Mouse (Mus musculus): ENCODE measurements at regions not wholly inside any gene's neighbourhood (a gene's known extent, or its start where the extent isn't known, plus 50 kb on each side); places are given as distances from the start of the nearest gene placed in this dataset.
A peak's percentile ranks its signal among the peaks of the same experiment; 100 is the strongest.

DNA sequence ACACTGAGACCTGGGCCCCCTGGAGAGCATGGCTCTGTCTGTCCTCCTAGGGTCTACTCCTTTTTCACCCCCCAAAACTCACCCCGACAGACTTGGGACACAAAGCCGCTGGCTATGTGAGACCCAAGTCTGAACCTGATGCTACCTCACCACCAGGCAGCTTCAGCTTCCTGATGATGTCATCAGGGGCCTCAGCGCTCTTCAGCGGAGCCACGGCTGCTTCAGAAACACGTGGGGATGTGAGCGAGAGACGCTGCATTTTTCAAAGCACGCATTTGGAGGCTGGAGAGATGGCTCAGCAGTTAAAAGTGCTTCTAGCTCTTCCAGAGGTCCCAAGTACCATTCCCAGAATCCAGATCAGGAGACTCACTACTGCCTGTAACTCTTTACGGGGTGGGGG, 72.3 kb upstream of the Ptpn1 start:
- Histone ChIP-seq H3K4me1 (peaks cover 66% of the 10 kb centered on the region), H3K27me3 (replicated peaks) (no peaks in the 10 kb centered on the region), H3K4me3 (no peak overlapping the region), H3K4me2 (no peak overlapping the region), H3K9me3 (no peaks in the 10 kb centered on the region), H3K27ac (replicated peaks) (peak overlapping the region; percentile 75; the same call in 1 of the 2 replicates), H3K9ac (0 out of 2 replicates have a peak overlapping the region, but pooled peaks have one; percentile 71), H3K36me3 (no peaks in the 10 kb centered on the region)
- ATAC-seq (ENCODE audit: extremely low read depth, insufficient number of reproducible peaks, low FRiP score, low TSS enrichment), result no peak
- 49% methylated on average over 10 of the region's 10 CpGs for WGBS

DNA sequence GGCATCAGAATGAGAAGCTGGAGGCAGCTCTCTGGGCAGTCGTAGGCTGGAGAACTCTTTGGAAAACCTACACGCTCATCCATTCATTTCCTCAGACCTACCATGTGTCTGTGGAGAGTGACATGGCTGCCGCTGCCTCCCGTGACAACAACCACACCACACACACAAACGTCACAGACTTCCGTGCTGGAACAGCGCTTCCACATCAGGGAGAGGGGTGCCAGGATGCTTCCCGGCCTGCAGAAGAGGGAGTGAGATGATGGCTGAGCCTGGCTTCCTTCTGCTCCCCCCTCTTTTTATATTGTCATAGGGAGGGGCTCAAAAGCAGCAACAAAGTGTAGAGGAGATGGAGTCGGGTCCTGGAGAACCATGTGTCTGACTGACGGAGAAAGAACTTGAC, 73.5 kb upstream of the Ptpn1 start:
- no peak overlapping the region for H3K4me3 ChIP-seq

DNA sequence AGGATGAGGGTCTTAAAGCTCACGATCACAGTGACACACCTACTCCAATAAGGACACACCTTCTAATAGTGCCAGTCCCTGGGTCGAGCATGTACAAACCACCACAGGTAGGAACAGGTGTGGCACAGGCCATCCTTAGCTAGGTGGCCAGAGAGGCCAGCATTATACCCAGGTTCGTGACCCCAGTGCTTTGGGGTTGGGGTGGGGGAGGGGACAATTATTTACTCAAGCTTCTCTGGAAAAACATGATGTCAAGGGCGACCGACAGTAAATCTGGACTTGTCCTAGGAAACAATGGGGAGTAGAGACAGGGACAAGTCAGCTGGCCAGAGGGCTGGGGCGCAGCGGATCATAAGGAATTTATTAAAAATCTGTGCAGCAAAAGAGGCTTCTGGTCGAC, 73.9 kb upstream of the Ptpn1 start:
- ATAC-seq (ENCODE audit: extremely low read depth, insufficient number of reproducible peaks, low FRiP score, low TSS enrichment), result no peak
- Histone ChIP-seq H3K9ac (no peak overlapping the region), H3K27me3 (replicated peaks) (no peaks in the 10 kb centered on the region), H3K4me3 (no peak overlapping the region), H3K36me3 (no peaks in the 10 kb centered on the region), H3K4me2 (no peak overlapping the region), H3K9me3 (no peaks in the 10 kb centered on the region), H3K4me1 (peaks cover 57% of the 10 kb centered on the region), H3K27ac (replicated peaks) (no peak overlapping the region)
- 69% methylated on average over 8 of the region's 8 CpGs for WGBS

More for the DNA sequence above, 73.5 kb upstream of the Ptpn1 start:
- Histone ChIP-seq H3K4me2 (no peak overlapping the region), H3K9ac (no peak overlapping the region; the same call in 1 of the 2 replicates), H3K27ac (replicated peaks) (no peak overlapping the region), H3K27me3 (replicated peaks) (no peaks in the 10 kb centered on the region), H3K9me3 (no peaks in the 10 kb centered on the region), H3K4me1 (peaks cover 57% of the 10 kb centered on the region), H3K36me3 (no peaks in the 10 kb centered on the region)
- no peak for ATAC-seq (ENCODE audit: extremely low read depth, insufficient number of reproducible peaks, low FRiP score, low TSS enrichment)
- 62% methylated on average over 10 of the region's 10 CpGs for WGBS

DNA sequence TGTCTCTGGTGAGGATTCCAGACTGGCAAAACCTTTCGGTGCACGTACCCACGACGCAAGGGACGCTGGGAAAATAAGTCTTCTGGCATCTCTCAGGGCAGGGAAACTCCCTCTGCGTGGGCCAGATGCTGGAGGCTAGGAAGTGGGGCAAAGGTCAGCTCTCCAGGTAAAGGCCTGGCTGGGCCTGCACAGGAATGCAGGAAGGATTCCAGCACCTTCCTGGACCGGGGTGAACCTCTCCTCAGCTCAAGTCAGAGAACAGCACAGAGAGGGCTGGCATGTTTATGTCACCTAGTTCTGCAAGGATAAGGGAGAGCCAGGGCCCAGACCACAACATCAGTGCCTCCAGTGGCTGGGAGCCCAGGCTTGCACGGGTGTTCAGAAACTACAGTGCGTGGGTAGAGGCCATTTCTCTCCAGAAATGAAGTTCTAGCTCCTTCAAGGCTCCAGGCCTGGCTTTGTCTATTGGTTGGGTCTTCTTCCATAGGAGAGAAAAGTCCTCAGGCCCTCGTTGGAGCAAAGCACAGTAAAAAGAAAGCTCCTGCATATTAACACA, 74.9 kb upstream of the Ptpn1 start:
- no peak overlapping the region for H3K4me2 ChIP-seq
- 66% methylated on average over 10 of the region's 10 CpGs for WGBS
- H3K36me3 ChIP-seq, result no peaks in the 10 kb centered on the region
- 0 out of 2 replicates have a peak overlapping the region, but pooled peaks have one; percentile 54 for H3K27ac ChIP-seq (replicated peaks)
- peak overlapping the region; percentile 44 for H3K9ac ChIP-seq
- H3K4me1 ChIP-seq, result peaks cover 60% of the 10 kb centered on the region
- H3K4me3 ChIP-seq, result no peak overlapping the region
- no peaks in the 10 kb centered on the region for H3K9me3 ChIP-seq
- H3K27me3 ChIP-seq (replicated peaks), result no peaks in the 10 kb centered on the region; the same call in 1 of the 2 replicates
- no peak for ATAC-seq (ENCODE audit: extremely low read depth, insufficient number of reproducible peaks, low FRiP score, low TSS enrichment)

DNA sequence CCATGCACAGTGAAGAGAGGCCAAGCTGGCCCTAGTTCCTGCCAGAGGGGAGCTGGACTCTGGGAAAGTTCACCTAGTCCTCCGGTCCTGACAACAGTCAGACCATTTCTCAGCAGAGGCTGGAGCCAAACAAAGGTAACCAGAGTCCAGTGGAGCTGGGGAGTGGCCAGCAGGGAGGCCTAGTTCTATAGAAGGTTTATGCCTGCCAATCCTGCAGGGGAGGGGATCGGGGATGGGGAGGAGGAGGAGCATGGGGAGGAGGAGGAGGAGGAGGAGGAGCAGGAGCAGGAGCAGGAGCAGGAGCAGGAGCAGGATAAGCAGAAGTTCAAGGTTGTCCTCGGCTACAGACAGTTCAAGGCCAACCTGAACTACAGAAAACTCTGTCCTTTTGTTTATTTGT, 75.8 kb upstream of the Ptpn1 start:
- H3K27me3 ChIP-seq (replicated peaks), result no peaks in the 10 kb centered on the region; the same call in 1 of the 2 replicates
- H3K4me1 ChIP-seq, result peaks cover 60% of the 10 kb centered on the region
- ATAC-seq (ENCODE audit: extremely low read depth, insufficient number of reproducible peaks, low FRiP score, low TSS enrichment), result no peak
- H3K4me3 ChIP-seq, result no peak overlapping the region
- WGBS, result 63% methylated on average over 3 of the region's 3 CpGs
- no peaks in the 10 kb centered on the region for H3K36me3 ChIP-seq
- no peak overlapping the region for H3K27ac ChIP-seq (replicated peaks)
- H3K4me2 ChIP-seq, result no peak overlapping the region
- H3K9me3 ChIP-seq, result no peaks in the 10 kb centered on the region
- H3K9ac ChIP-seq, result no peak overlapping the region

DNA sequence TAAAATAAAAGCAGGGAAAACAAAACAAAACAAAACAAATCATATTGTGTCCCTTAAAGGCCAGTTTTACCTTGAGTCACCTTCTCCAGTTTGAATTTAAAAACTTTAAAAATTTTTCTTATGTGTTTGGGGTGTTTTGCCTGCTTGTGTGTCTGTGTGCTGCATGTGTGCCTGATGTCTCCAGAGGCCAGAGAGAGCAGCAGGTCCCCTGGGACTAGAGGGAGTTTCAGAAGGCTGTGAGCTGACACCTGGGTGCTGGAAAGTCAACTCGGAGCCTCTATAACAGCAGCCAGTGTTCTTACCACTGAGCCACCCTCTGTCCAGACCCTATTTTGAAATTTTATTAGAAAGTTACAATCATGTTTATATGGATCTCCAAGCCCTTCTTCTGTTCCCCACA, 77.8 kb upstream of the Ptpn1 start:
- Histone ChIP-seq H3K4me3 (no peak overlapping the region), H3K4me2 (no peak overlapping the region), H3K27me3 (replicated peaks) (no peaks in the 10 kb centered on the region; the same call in 1 of the 2 replicates), H3K27ac (replicated peaks) (no peak overlapping the region), H3K9ac (no peak overlapping the region), H3K36me3 (no peaks in the 10 kb centered on the region), H3K9me3 (no peaks in the 10 kb centered on the region), H3K4me1 (peaks cover 62% of the 10 kb centered on the region)
- no peak for ATAC-seq (ENCODE audit: extremely low read depth, insufficient number of reproducible peaks, low FRiP score, low TSS enrichment)
- 73% methylated on average over 1 of the region's 1 CpGs for WGBS

DNA sequence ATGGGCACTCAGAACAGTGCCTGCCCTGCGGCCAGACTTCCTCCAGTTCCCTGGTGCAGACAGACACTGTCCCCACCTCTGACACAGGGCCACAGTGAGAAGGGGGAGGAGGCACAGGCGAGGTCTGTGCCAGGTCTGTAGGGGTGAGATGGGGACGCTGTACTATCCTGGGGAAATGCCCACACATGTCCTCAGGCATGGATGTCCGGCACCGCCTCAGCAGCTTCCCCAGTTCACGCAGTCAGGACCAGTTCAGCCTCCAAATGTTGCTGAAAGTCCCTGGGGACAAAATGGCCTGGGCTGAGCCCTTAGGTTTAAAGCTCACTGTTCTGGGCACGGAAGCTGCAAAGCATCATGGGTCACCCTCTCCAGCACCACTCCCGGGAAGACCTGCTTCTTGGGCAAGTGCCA, 78.4 kb upstream of the Ptpn1 start:
- H3K36me3 ChIP-seq, result no peaks in the 10 kb centered on the region
- H3K9me3 ChIP-seq, result no peaks in the 10 kb centered on the region
- no peak for ATAC-seq (ENCODE audit: extremely low read depth, insufficient number of reproducible peaks, low FRiP score, low TSS enrichment)
- peaks cover 68% of the 10 kb centered on the region for H3K4me1 ChIP-seq
- 62% methylated on average over 8 of the region's 8 CpGs for WGBS
- H3K27ac ChIP-seq (replicated peaks), result no peak overlapping the region
- no peak overlapping the region; the same call in 1 of the 2 replicates for H3K9ac ChIP-seq
- H3K27me3 ChIP-seq (replicated peaks), result no peaks in the 10 kb centered on the region; the same call in 1 of the 2 replicates
- H3K4me3 ChIP-seq, result no peak overlapping the region
- H3K4me2 ChIP-seq, result no peak overlapping the region

DNA sequence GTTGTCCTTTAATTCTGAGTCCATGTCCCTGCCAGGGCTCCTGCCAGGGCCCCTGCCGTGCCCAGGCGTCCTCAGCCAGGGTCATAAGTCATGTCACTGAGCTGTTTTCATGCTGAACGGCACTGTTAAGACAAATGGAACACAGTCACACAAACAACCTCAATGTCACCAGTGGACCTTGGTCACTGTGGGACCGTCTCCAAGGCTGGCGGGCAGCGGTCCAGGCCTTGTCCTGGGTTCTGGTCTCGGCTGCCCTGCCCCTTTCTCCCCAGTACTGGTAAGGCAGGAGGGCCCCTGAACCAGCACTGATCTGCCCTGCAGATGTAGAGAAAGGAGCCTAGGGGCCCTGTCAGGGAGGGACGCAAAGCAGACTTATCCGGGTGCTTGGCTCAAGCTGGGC, 79.3 kb upstream of the Ptpn1 start:
- Histone ChIP-seq H3K36me3 (no peaks in the 10 kb centered on the region), H3K4me3 (no peak overlapping the region), H3K9ac (0 out of 2 replicates have a peak overlapping the region, but pooled peaks have one; percentile 11), H3K4me1 (peaks cover 73% of the 10 kb centered on the region), H3K4me2 (no peak overlapping the region), H3K27ac (replicated peaks) (no peak overlapping the region), H3K9me3 (no peaks in the 10 kb centered on the region), H3K27me3 (replicated peaks) (no peaks in the 10 kb centered on the region; the same call in 1 of the 2 replicates)
- no peak for ATAC-seq (ENCODE audit: extremely low read depth, insufficient number of reproducible peaks, low FRiP score, low TSS enrichment)
- WGBS, result 77% methylated on average over 9 of the region's 9 CpGs

DNA sequence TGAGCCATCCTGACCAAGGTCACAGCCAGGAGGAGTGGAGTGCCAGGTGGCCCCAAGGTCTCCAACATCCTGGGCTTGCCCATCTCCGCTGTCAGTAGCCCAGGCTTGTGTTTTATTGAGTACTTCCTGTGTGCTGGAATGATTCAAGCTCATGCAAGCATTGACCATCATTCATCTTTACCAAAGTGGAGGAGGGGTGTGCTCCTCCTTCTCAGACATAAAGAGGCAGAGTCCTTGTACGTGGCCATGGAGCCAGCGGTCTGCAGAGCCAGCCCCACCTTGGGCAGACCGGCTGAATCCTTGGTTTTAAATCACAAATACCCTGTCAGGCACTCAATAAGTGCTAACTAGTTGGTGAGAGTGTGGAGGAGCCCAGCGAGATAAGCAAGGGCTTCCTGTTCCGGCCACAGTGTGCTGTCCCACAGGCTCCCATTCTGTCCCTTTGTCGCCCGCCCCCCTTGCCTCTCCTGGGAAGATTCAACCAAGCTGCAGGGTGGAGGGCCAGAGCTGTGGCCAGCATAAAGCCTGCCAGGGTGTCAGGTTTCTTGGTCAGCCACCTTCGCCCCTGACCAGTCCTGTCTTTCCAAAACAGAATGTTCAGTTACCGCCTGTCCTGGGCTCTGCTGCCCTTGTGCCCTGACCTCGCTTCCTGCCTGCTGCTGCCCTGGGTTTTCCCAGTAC, 80.5 kb upstream of the Ptpn1 start:
- WGBS, result 13% methylated on average over 11 of the region's 11 CpGs
- Histone ChIP-seq H3K9ac (peak overlapping the region; percentile 65), H3K4me1 (peaks cover 69% of the 10 kb centered on the region), H3K36me3 (no peaks in the 10 kb centered on the region), H3K27ac (replicated peaks) (peak overlapping the region; percentile 77), H3K4me2 (peak overlapping the region; percentile 27), H3K9me3 (no peaks in the 10 kb centered on the region), H3K27me3 (replicated peaks) (no peaks in the 10 kb centered on the region; the same call in 1 of the 2 replicates), H3K4me3 (no peak overlapping the region)
- ATAC-seq (ENCODE audit: extremely low read depth, insufficient number of reproducible peaks, low FRiP score, low TSS enrichment), result no peak

DNA sequence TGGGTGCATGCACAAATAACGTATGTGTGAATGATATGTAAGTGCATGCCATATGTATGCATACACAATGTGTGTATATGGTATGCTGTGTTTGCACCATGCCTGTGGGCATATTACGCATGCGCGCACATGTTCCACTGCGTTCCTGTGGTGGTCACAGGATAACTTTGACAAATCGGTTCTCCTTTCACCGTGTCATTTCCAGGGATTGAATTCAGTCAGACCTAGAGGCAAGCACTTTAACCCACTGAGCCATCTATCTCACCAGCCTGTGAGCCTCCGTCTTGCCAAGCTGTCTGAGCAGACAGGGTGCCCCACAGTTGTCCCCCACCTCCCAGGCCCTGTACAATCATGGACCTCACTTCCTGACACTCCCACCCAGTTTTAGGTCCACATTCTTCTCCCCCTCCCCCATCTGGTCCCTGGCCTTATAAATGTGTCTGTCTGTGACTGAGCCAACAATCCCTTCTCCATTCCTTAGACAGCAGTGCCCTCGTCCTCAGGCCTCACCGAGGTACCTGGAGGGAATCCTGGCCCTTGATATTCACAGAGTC, 81.8 kb upstream of the Ptpn1 start:
- Histone ChIP-seq H3K27me3 (replicated peaks) (no peaks in the 10 kb centered on the region; the same call in 1 of the 2 replicates), H3K4me2 (no peak overlapping the region), H3K9ac (no peak overlapping the region), H3K9me3 (no peaks in the 10 kb centered on the region), H3K4me1 (peaks cover 75% of the 10 kb centered on the region), H3K4me3 (no peak overlapping the region), H3K27ac (replicated peaks) (no peak overlapping the region), H3K36me3 (no peaks in the 10 kb centered on the region)
- no peak for ATAC-seq (ENCODE audit: extremely low read depth, insufficient number of reproducible peaks, low FRiP score, low TSS enrichment)
- 76% methylated on average over 10 of the region's 10 CpGs for WGBS

DNA sequence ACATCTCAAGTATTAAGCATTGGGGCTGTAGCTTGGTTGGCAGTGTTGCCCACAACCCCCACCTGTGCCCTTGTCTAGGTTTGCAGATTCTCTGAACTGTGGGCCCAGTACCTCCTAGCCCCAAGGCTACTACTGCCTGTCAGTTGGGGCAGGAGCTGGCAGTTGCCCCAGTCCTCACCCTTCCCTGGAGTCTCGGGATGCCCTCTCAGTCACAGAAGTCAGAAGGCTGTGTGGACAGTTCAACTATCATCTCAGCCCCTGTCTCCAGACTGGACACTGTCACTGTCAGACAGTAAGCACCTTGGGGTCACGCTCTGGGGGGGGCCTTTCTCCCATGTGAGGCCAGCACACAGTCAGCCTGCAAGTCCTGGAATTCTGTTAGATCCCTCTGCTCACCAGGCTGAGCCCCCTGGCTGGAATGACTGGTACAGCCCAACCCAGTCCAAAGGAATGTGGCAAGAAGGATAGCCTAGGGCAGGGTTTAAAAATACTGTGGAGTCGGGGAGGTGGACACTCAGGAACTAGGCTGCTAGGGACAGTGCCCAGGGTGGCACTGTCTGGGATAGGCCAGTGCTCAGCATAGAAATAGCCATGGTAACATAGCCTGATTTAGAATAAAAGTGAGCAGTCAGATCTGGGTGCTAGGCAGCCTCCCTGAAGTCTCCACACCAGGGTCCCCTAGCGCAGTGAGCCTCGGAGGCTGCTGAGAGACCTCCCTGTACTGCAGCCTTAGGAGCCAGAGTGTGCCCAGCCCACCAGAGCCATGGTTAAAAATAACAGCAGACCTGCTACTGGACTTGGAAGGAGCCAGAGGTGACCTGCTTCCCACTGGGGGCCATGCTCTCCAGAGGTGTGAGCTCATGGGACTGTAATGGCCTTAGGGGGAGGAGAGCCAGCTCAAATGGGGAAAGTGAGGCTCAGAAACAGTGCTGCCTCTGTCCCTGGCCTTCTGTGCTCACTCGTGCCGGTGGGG, 83.1 kb upstream of the Ptpn1 start:
- H3K9ac ChIP-seq, result peak overlapping the region; percentile 58
- WGBS, result 56% methylated on average over 7 of the region's 7 CpGs
- H3K4me1 ChIP-seq, result peaks cover 84% of the 10 kb centered on the region
- no peaks in the 10 kb centered on the region for H3K36me3 ChIP-seq
- H3K9me3 ChIP-seq, result no peaks in the 10 kb centered on the region
- H3K27ac ChIP-seq (replicated peaks), result peak overlapping the region; percentile 78
- H3K4me2 ChIP-seq, result peak overlapping the region; percentile 8; the same call in 1 of the 2 replicates
- H3K4me3 ChIP-seq, result no peak overlapping the region
- no peaks in the 10 kb centered on the region; the same call in 1 of the 2 replicates for H3K27me3 ChIP-seq (replicated peaks)
- no peak for ATAC-seq (ENCODE audit: extremely low read depth, insufficient number of reproducible peaks, low FRiP score, low TSS enrichment)
